Mouse (Mus musculus): Measurements from ENCODE around the gene Pea15a.
A peak's percentile ranks its signal among the peaks of the same experiment; 100 is the strongest.

Gene Pea15a

GRCm38 (mm10) chr1:172204814-172205740 is 1.5 kb downstream of the Pea15a start:
- DNase-seq (ENCODE audit: low read depth, low spot score): no peak

GRCm38 (mm10) chr1:172204033-172204813 is 2.4 kb downstream of the Pea15a start:
- no peak for DNase-seq (ENCODE audit: low read depth, low spot score)

GRCm38 (mm10) chr1:172203566-172203965 is 3.0 kb downstream of the Pea15a start:
- no peak for DNase-seq (ENCODE audit: low read depth, low spot score)

GRCm38 (mm10) chr1:172202894-172203522 is 3.6 kb downstream of the Pea15a start:
- DNase-seq (ENCODE audit: low read depth, low spot score): peak; percentile 43

- DNase-seq (ENCODE audit: low read depth, low spot score): no peak
Measured at GRCm38 (mm10) chr1:172201967-172202880, 4.4 kb downstream of the Pea15a start.

GRCm38 (mm10) chr1:172200871-172201447 is 5.6 kb downstream of the Pea15a start:
- peak; percentile 88 for DNase-seq (ENCODE audit: low read depth, low spot score)

- DNase-seq (ENCODE audit: low read depth, low spot score): no peak
Measured at GRCm38 (mm10) chr1:172200161-172200560, 6.4 kb downstream of the Pea15a start.

- DNase-seq (ENCODE audit: low read depth, low spot score): no peak
Measured at GRCm38 (mm10) chr1:172198996-172199395, 7.6 kb downstream of the Pea15a start.

- no peak for DNase-seq (ENCODE audit: low read depth, low spot score)
Measured at GRCm38 (mm10) chr1:172198316-172198715, 8.3 kb downstream of the Pea15a start.

GRCm38 (mm10) chr1:172197851-172198250 is 8.8 kb downstream of the Pea15a start:
- DNase-seq (ENCODE audit: low read depth, low spot score): no peak

GRCm38 (mm10) chr1:172197146-172197545 is 9.5 kb downstream of the Pea15a start:
- DNase-seq (ENCODE audit: low read depth, low spot score): no peak

GRCm38 (mm10) chr1:172194435-172194834 is 12.2 kb downstream of the Pea15a start:
- DNase-seq (ENCODE audit: low read depth, low spot score): no peak

GRCm38 (mm10) chr1:172192217-172192616 is 14.4 kb downstream of the Pea15a start:
- no peak for DNase-seq (ENCODE audit: low read depth, low spot score)

- no peak for DNase-seq (ENCODE audit: low read depth, low spot score)
Measured at GRCm38 (mm10) chr1:172191578-172191977, 15.0 kb downstream of the Pea15a start.

GRCm38 (mm10) chr1:172188891-172189290 is 17.7 kb downstream of the Pea15a start:
- no peak for DNase-seq (ENCODE audit: low read depth, low spot score)

- no peak for DNase-seq (ENCODE audit: low read depth, low spot score)
Measured at GRCm38 (mm10) chr1:172186401-172187289, 20.0 kb downstream of the Pea15a start.

- no peak for DNase-seq (ENCODE audit: low read depth, low spot score)
Measured at GRCm38 (mm10) chr1:172183915-172184314, 22.7 kb downstream of the Pea15a start.

GRCm38 (mm10) chr1:172183056-172183455 is 23.5 kb downstream of the Pea15a start:
- no peak for DNase-seq (ENCODE audit: low read depth, low spot score)

- no peak for DNase-seq (ENCODE audit: low read depth, low spot score)
Measured at GRCm38 (mm10) chr1:172181777-172182176, 24.8 kb downstream of the Pea15a start.

- no peak for DNase-seq (ENCODE audit: low read depth, low spot score)
Measured at GRCm38 (mm10) chr1:172180881-172181280, 25.7 kb downstream of the Pea15a start.
